Mouse (Mus musculus) cortical plate, adult 2 months (tissue): ENCODE measurements around the gene Ckap5. TPM values are rescaled to one million over a fixed set of nuclear protein-coding genes. Genes with fewer than 3 reads are reported as not detected.
"Not testable (repeated sequence)": the region's sequence is repeated elsewhere in the genome, so short reads cannot be mapped to it uniquely, and the experiment has no call there.

Experiments
- H3K27ac ChIP-seq: fragments of 200-500 bp; 2 replicates; pipeline ENCODE4 v1.5.1; 2012; ENCODE audit warnings: low read length, control low read depth, inconsistent platforms; ENCODE audit not compliant: insufficient read depth
- H3K4me1 ChIP-seq: fragments of 200-500 bp; 2 replicates; pipeline ENCODE4 v1.6.1; 2011; ENCODE audit warnings: low read length; ENCODE audit not compliant: control insufficient read depth, insufficient read depth
- H3K4me3 ChIP-seq: fragments of 200-500 bp; 2 replicates; pipeline ENCODE4 v1.5.1; 2011; ENCODE audit warnings: mild to moderate bottlenecking, low read length, control low read depth; ENCODE audit not compliant: insufficient read depth
- CTCF ChIP-seq: fragments of 200-500 bp; IDR thresholded peaks from 2 replicates; pipeline ENCODE4 v1.5.1; 2011; ENCODE audit warnings: mild to moderate bottlenecking, control low read depth, low read length; ENCODE audit not compliant: insufficient read depth; ENCODE audit errors: extremely low read depth
- POLR2A ChIP-seq: fragments of 200-500 bp; IDR thresholded peaks from 2 replicates; pipeline ENCODE4 v1.6.1; 2011; ENCODE audit warnings: mild to moderate bottlenecking, low read length, control low read depth; ENCODE audit not compliant: insufficient read depth; ENCODE audit errors: extremely low read depth
- polyA plus RNA-seq: library from polyadenylated mRNA; depleted of rRNA; stranded (reverse); fragments of >200 nt; gene quantifications from 2 replicates; pipeline ENCODE4 v1.2.3, GENCODE M21; 2012; rRNA removed

Gene Ckap5
- polyA plus RNA-seq: 65.8 and 67.9 TPM in 2 replicates

- H3K4me3 ChIP-seq: peak within 1 kb of the TSS; percentile 80
- no peaks in the 10 kb centered on the region for H3K4me1 ChIP-seq
- TF ChIP-seq POLR2A: peak; percentile 63
- no peak for TF ChIP-seq CTCF
- peak within 1 kb of the TSS; percentile 79; the same call in 1 of the 2 replicates for H3K27ac ChIP-seq
These were observed at the start of gene Ckap5 for GRCm38 (mm10) chr2:91526294-91527146. Gene Ckap5, plus strand, starts transcription at chr2:91526762.

GRCm38 (mm10) chr2:91476841-91477240, 49.7 kb upstream of the Ckap5 start:
- H3K4me3 ChIP-seq: no peak overlapping the region

DNA sequence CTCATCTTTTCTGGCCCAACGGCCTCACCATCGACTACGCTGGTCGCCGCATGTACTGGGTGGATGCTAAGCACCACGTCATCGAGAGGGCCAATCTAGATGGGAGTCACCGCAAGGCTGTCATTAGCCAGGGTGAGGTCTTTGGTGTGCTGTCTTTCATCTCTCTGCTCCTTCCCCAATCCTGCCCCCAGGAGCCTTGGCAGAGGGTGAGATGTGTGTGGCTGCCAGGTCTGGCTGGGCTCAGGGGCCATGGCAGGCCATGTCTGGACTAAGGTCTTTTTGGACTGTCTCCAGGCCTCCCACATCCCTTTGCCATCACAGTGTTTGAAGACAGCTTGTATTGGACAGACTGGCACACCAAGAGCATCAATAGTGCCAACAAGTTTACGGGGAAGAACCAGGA, 46.2 kb upstream of the Ckap5 start:
- H3K4me3 ChIP-seq: no peak overlapping the region
- H3K27ac ChIP-seq: no peak overlapping the region
- no peaks in the 10 kb centered on the region for H3K4me1 ChIP-seq
- TF ChIP-seq CTCF: no peak
- TF ChIP-seq POLR2A: no peak

More at GRCm38 (mm10) chr2:91476841-91477240, 49.7 kb upstream of the Ckap5 start:
- TF ChIP-seq CTCF (no peak), POLR2A (no peak)
- no peaks in the 10 kb centered on the region for H3K4me1 ChIP-seq
- no peak overlapping the region for H3K27ac ChIP-seq

DNA sequence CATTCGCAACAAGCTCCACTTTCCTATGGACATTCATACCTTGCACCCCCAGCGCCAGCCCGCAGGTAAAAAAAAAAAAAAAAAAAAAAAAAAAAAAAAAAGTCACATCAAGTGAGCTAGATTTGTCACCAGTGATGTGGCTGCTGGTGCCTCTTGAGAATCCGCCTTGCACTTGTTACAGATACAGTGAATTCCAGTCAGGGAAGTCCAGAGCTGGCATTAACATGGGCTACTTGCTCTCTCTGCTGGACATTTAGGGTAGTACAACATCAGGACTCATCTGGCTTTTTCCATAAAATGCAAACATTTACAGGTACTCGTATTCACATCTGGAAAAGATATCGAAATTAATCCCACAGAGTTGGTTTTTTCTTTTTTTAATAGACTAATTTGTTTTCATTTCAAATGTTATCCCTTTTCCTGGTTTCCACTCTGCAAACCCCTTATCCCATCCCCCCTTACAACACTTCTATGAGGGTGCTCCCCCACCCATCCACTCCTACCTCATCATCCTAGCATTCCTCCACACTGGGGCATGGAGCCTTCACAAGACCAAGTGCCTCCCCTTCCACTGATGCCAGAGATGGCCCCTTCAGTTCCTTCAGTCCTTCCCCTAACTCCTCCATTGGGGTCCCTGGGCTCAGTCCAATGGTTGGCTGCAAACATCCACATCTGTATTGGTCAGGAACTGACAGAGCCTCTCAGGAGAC, 45.6 kb upstream of the Ckap5 start:
- Histone ChIP-seq H3K4me1 (no peaks in the 10 kb centered on the region), H3K27ac (no peak overlapping the region), H3K4me3 (no peak overlapping the region)
- TF ChIP-seq CTCF (peak; percentile 84), POLR2A (no peak)

GRCm38 (mm10) chr2:91484698-91485097, 41.9 kb upstream of the Ckap5 start:
- Histone ChIP-seq H3K27ac (no peak overlapping the region), H3K4me3 (no peak overlapping the region), H3K4me1 (no peaks in the 10 kb centered on the region)
- TF ChIP-seq CTCF (no peak), POLR2A (no peak)

GRCm38 (mm10) chr2:91485256-91485655, 41.3 kb upstream of the Ckap5 start:
- Histone ChIP-seq H3K4me3 (no peak overlapping the region), H3K4me1 (no peaks in the 10 kb centered on the region), H3K27ac (no peak overlapping the region)
- TF ChIP-seq CTCF (no peak), POLR2A (no peak)

GRCm38 (mm10) chr2:91487295-91487694, 39.3 kb upstream of the Ckap5 start:
- not testable (repeated sequence) for H3K27ac ChIP-seq, H3K4me3 ChIP-seq, H3K4me1 ChIP-seq

DNA sequence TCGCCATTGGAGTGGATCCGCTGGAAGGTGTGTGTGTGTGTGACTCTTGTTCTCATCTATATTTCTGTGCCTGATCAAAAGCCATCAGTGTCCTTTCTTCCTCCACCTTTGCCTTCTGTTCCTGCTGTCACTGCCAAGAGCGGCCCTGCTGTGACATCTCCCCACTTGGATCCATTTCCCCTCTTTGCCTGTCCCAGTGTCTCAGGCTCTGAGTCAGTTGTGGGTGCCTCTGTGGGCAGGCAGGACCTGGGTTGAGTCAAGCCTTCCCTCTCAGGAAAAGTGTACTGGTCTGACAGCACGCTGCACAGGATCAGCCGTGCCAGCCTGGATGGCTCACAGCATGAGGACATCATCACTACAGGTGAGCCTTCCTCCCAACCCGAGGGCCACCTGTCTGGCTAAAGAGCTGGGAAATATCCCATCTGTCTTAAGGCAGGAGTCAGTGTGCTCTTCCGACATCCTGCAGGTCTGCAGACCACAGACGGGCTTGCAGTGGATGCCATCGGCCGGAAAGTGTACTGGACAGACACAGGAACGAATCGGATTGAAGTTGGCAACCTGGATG, 34.4 kb upstream of the Ckap5 start:
- no peaks in the 10 kb centered on the region for H3K4me1 ChIP-seq
- no peak overlapping the region for H3K4me3 ChIP-seq
- TF ChIP-seq CTCF (no peak), POLR2A (no peak)
- no peak overlapping the region for H3K27ac ChIP-seq

GRCm38 (mm10) chr2:91493981-91494380, 32.6 kb upstream of the Ckap5 start:
- Histone ChIP-seq H3K27ac (no peak overlapping the region), H3K4me3 (no peak overlapping the region), H3K4me1 (no peaks in the 10 kb centered on the region)
- TF ChIP-seq CTCF (no peak), POLR2A (no peak)
